Mouse (Mus musculus) gastrocnemius, adult 18-20 months (tissue): ENCODE data around the gene Gm4969. TPM values are rescaled to one million over a fixed set of nuclear protein-coding genes. Genes with fewer than 3 reads are reported as not detected.

ENCODE experiments used
- DNase-seq: peaks from one replicate; pipeline ENCODE4 v3.0.0; 2021; ENCODE audit warnings: low spot score
- total RNA-seq, 2 experiments: library from RNA; stranded (reverse); gene quantifications; 2 replicates each; pipeline ENCODE4 v1.2.3; 2021

Gm4969 gene
- total RNA-seq, 2 experiments from 2014 or later = not detected

GRCm38 (mm10) chr7:19094471-19094825, 23.7 kb downstream of the Gm4969 start, which contains the start of gene Six5:
Gene Six5 (plus strand): TSS chr7:19094594.
- DNase-seq = peak; percentile 47

GRCm38 (mm10) chr7:19093537-19094385, 24.4 kb downstream of the Gm4969 start:
- DNase-seq = peak; percentile 93

GRCm38 (mm10) chr7:19093174-19093521, 25.0 kb downstream of the Gm4969 start:
- peak; percentile 90 for DNase-seq

GRCm38 (mm10) chr7:19092381-19093173, 25.6 kb downstream of the Gm4969 start:
- DNase-seq = peak; percentile 29

- DNase-seq = peak; percentile 5
These were observed 26.3 kb downstream of the Gm4969 start for GRCm38 (mm10) chr7:19091913-19092312.

- peak; percentile 67 for DNase-seq
These were observed 29.4 kb downstream of the Gm4969 start for GRCm38 (mm10) chr7:19088813-19089212.

GRCm38 (mm10) chr7:19086760-19087159, 31.4 kb downstream of the Gm4969 start:
- DNase-seq = no peak

- peak; percentile 47 for DNase-seq
These were observed 32.1 kb downstream of the Gm4969 start for GRCm38 (mm10) chr7:19086042-19086441.

GRCm38 (mm10) chr7:19085495-19085894, 32.7 kb downstream of the Gm4969 start:
- DNase-seq = no peak

GRCm38 (mm10) chr7:19084921-19085473, 33.2 kb downstream of the Gm4969 start:
- peak; percentile 17 for DNase-seq

GRCm38 (mm10) chr7:19084277-19084771, 33.8 kb downstream of the Gm4969 start:
- peak; percentile 82 for DNase-seq

GRCm38 (mm10) chr7:19083701-19084100, 34.5 kb downstream of the Gm4969 start, which contains the start of gene Dmpk:
Gene Dmpk (plus strand): TSS chr7:19083849.
- DNase-seq = peak; percentile 63

GRCm38 (mm10) chr7:19083096-19083495, 35.1 kb downstream of the Gm4969 start:
- DNase-seq = peak; percentile 92

- DNase-seq = peak; percentile 4
These were observed 36.0 kb downstream of the Gm4969 start for GRCm38 (mm10) chr7:19082171-19082570.

GRCm38 (mm10) chr7:19080451-19080950, 37.7 kb downstream of the Gm4969 start:
- no peak for DNase-seq

GRCm38 (mm10) chr7:19078732-19079131, 39.4 kb downstream of the Gm4969 start:
- no peak for DNase-seq

GRCm38 (mm10) chr7:19077761-19078160, 40.4 kb downstream of the Gm4969 start:
- no peak for DNase-seq

- DNase-seq = no peak
These were observed 41.6 kb downstream of the Gm4969 start for GRCm38 (mm10) chr7:19076586-19076991.

GRCm38 (mm10) chr7:19075723-19076585, 42.2 kb downstream of the Gm4969 start, which contains the start of gene Dmwd:
Gene Dmwd (plus strand): TSS chr7:19076227.
- peak; percentile 95 for DNase-seq

GRCm38 (mm10) chr7:19075231-19075630, 42.9 kb downstream of the Gm4969 start:
- DNase-seq = no peak

- DNase-seq = no peak
These were observed 43.7 kb downstream of the Gm4969 start for GRCm38 (mm10) chr7:19074494-19074893.
